Mouse (Mus musculus) neural tube, embryonic 14.5 days (tissue): Measurements from ENCODE around the gene Ergic1. TPM values are rescaled to one million over a fixed set of nuclear protein-coding genes. Genes with fewer than 3 reads are reported as not detected.

Experiments
- ATAC-seq: fragments of 200-750 bp; cut with Nextera tagmentation; 2 replicates; pipeline ENCODE4 v1.8.0; 2017; ENCODE audit warnings: low read depth, mild to moderate bottlenecking, moderate TSS enrichment, moderate library complexity
- H3K27ac ChIP-seq: fragments of 300-500 bp; sonication (generic); 2 replicates; pipeline ENCODE4 v1.5.1; 2014; ENCODE audit warnings: low read depth, mild to moderate bottlenecking, control low read depth, low read length, moderate library complexity, mixed read lengths
- H3K27me3 ChIP-seq: fragments of 300-500 bp; sonication (generic); 2 replicates; pipeline ENCODE4 v1.6.1; 2014; ENCODE audit warnings: low read length; ENCODE audit not compliant: control insufficient read depth, insufficient read depth
- H3K36me3 ChIP-seq: fragments of 300-500 bp; sonication (generic); 2 replicates; pipeline ENCODE4 v1.6.1; 2014; ENCODE audit warnings: low read length, mixed read lengths; ENCODE audit not compliant: control insufficient read depth, insufficient read depth
- H3K4me1 ChIP-seq: fragments of 300-500 bp; sonication (generic); 2 replicates; pipeline ENCODE4 v1.6.1; 2014; ENCODE audit warnings: low read length; ENCODE audit not compliant: control insufficient read depth, insufficient read depth
- H3K4me2 ChIP-seq: fragments of 300-500 bp; sonication (generic); 2 replicates; pipeline ENCODE4 v1.6.1; 2014; ENCODE audit warnings: mild to moderate bottlenecking, low read depth, low read length, control low read depth
- H3K4me3 ChIP-seq: fragments of 300-500 bp; sonication (generic); 2 replicates; pipeline ENCODE4 v1.5.1; 2014; ENCODE audit warnings: low read depth, low read length, control low read depth, mixed read lengths
- H3K9ac ChIP-seq: fragments of 300-500 bp; sonication (generic); replicated peaks from 2 replicates; pipeline ENCODE4 v1.6.1; 2014; ENCODE audit warnings: low read depth, mild to moderate bottlenecking, control low read depth, low read length, mixed read lengths
- H3K9me3 ChIP-seq: fragments of 300-500 bp; sonication (generic); 2 replicates; pipeline ENCODE4 v1.6.1; 2016; ENCODE audit warnings: low read length; ENCODE audit not compliant: control insufficient read depth
- WGBS: fragments of 180-500 bp; shearing (Covaris S2); extraction: QIAGEN DNeasy Blood & Tissue Kit; methylation state at CpG from one replicate; pipeline ENCODE4 v1.1.7; 2014; 5-methylcytosine and 5-hydroxymethylcytosine counted together
- polyA plus RNA-seq: library from polyadenylated mRNA; unstranded; fragments of >200 nt; fragmentation: Nextera tagmentation; extraction: Ambion mirVana; gene quantifications from 2 replicates; pipeline ENCODE4 v1.2.1, GENCODE M21; 2014

Ergic1 gene
- polyA plus RNA-seq, 1 experiment from 2014 or later, result 105 TPM

DNA sequence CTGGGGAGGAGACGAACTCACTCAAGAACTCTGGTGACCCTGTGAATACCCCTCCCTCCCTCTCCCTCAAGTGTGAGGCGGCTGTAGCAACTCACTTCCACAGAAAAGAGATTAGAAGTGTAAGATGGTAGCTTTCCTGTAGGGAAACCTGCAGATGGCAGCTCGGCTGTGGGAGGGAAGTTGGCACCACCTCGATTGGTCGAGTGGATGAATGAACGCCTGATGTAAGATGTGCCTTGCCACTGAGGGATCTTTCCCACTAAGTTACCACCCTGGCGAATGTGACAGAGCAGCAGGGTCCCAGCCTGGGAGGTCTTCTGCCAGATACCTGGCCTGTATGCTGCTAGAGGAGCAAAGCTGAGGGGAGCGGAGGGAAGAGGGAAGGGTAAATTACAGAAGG lies 48.5 kb downstream of the Ergic1 start:
- Histone ChIP-seq H3K27me3 (no peaks in the 10 kb centered on the region), H3K4me1 (no peaks in the 10 kb centered on the region), H3K9ac (no peak overlapping the region), H3K4me2 (no peak overlapping the region), H3K36me3 (peaks cover 14% of the 10 kb centered on the region), H3K9me3 (no peaks in the 10 kb centered on the region), H3K4me3 (no peak overlapping the region), H3K27ac (no peak overlapping the region)
- WGBS, result 91% methylated on average over 8 of the region's 8 CpGs
- no peak for ATAC-seq

DNA sequence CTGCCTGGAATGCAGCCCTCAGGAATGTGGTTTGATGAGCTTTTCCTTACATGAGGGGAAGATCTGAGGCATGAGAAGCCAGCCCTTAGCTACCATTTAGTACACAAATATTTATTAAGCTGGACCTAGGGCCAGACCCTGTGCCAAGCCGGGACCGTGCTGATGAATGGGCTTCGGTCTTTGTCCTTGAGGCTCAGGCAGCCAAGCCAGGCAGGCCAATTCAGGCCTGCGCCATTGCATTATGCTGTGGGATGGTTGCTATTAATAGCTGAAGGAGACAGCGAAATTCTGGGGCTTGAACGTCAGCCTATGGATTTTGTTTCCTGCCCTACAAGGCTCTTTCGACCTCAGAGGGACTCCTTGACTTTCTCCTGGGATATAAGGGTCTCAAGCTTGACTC lies 50.0 kb downstream of the Ergic1 start:
- no peaks in the 10 kb centered on the region for H3K4me1 ChIP-seq
- no peaks in the 10 kb centered on the region for H3K9me3 ChIP-seq
- no peak for ATAC-seq
- no peak overlapping the region for H3K4me3 ChIP-seq
- peaks cover 20% of the 10 kb centered on the region for H3K36me3 ChIP-seq
- no peak overlapping the region for H3K4me2 ChIP-seq
- H3K27ac ChIP-seq, result no peak overlapping the region
- no peak overlapping the region for H3K9ac ChIP-seq
- no peaks in the 10 kb centered on the region for H3K27me3 ChIP-seq
- 75% methylated on average over 7 of the region's 7 CpGs for WGBS

DNA sequence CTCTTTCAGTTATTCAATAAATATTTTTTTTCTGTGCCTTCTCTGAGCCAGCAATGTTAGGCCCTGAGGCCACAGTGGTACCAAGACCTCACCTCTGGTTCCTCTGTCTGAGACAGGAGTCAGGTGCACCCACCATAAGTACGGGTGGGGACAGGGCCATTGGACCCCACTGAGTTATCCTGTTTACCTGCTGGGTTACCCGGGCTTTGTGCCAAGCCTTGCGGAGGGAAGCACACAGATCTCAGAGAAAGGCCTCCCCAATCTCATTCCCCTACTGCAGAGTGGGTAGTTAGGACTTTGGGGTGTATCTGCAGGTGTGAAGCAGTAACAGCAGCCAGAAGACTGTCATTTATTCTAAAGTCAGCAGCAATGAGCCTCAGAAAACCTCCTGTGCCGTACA lies 50.6 kb downstream of the Ergic1 start:
- Histone ChIP-seq H3K9me3 (no peaks in the 10 kb centered on the region), H3K4me1 (no peaks in the 10 kb centered on the region), H3K9ac (no peak overlapping the region), H3K27me3 (no peaks in the 10 kb centered on the region), H3K36me3 (peaks cover 20% of the 10 kb centered on the region), H3K4me3 (no peak overlapping the region), H3K27ac (no peak overlapping the region), H3K4me2 (no peak overlapping the region)
- WGBS, result 87% methylated on average over 4 of the region's 4 CpGs
- ATAC-seq, result no peak

DNA sequence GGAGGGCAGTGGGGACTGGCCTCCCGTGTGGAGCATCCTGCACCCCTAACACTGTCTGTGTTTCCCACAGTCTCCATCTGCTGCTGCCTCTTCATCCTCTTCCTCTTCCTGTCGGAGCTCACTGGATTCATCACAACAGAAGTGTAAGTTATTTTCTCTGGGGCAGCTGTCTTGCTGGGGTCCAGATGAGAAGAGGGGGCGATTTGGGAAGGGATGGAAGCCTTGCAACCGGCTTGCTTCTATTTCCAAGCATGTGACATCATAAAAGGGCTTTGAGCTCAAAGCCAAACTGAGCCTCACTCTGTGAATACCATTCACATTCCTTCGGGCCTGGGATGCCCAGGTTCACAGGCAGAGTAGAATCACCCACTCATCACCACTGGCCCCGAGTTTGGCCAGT lies 53.0 kb downstream of the Ergic1 start:
- H3K27ac ChIP-seq, result no peak overlapping the region
- no peaks in the 10 kb centered on the region for H3K4me1 ChIP-seq
- no peak overlapping the region for H3K9ac ChIP-seq
- ATAC-seq, result no peak
- H3K36me3 ChIP-seq, result peaks cover 20% of the 10 kb centered on the region
- H3K9me3 ChIP-seq, result no peaks in the 10 kb centered on the region
- no peaks in the 10 kb centered on the region for H3K27me3 ChIP-seq
- no peak overlapping the region for H3K4me2 ChIP-seq
- H3K4me3 ChIP-seq, result no peak overlapping the region
- WGBS, result 68% methylated on average over 6 of the region's 6 CpGs

DNA sequence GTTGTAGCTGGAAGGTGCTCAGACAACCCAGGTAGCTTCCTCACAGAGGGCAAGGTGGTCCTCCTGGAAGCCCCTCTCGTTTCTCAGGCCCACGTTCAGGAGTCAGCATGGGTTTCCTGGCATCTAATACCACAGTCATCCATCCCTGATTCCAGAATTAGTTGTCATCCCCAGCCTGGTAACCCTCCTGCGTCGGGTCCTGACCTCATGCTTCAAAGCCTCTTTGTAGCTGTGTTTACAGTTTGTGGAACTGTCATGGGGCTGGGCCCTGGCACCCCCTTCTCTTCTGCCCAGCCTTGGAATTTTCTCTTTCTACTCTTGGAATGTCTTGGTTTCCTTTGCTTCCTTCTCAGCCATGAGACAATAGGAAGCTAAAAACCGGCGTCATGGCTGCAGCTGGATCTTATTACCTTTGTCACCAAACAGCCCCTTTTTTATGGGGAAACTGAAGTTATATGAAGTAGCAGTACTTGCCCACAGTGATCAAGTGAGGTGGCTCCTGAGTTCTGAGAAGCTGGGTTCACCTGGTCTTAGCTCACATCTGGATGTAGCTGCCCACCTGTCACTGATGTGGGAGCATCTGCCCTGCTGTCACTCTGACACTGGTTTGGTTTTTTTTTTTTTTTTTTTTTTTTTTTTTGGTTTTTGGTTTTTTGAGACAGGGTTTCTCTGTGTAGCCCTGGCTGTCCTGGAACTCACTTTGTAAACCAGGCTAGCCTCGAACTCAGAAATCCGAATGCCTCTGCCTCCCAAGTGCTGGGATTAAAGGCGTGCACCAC lies 53.6 kb downstream of the Ergic1 start:
- Histone ChIP-seq H3K4me1 (no peaks in the 10 kb centered on the region), H3K4me2 (no peak overlapping the region), H3K9me3 (no peaks in the 10 kb centered on the region), H3K9ac (no peak overlapping the region), H3K36me3 (peaks cover 17% of the 10 kb centered on the region), H3K27me3 (no peaks in the 10 kb centered on the region), H3K27ac (no peak overlapping the region), H3K4me3 (no peak overlapping the region)
- ATAC-seq, result no peak
- 86% methylated on average over 9 of the region's 9 CpGs for WGBS

DNA sequence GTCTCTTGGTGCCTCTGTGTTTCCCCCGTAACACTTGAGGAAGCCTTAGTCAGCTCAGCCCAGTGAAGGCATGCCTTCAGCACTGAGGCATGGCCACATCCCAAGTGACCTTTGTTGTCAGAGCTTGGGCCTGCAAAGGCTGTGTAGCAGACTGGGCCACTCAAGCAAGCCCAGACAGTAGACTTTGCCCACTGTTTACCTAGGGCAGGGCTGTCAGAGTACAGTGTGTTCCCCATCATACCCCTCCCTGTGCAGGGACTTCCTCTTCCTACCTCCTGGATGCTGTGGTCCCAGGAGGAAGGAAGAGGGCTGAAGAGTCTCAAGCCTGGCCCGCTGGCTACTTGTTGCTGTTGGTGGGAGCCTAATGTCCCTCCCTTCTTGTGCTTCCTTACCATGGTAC lies 55.4 kb downstream of the Ergic1 start:
- H3K4me1 ChIP-seq, result no peaks in the 10 kb centered on the region
- H3K27ac ChIP-seq, result no peak overlapping the region
- H3K9me3 ChIP-seq, result no peaks in the 10 kb centered on the region
- peaks cover 20% of the 10 kb centered on the region; the same call in 1 of the 2 replicates for H3K36me3 ChIP-seq
- no peak for ATAC-seq
- H3K4me3 ChIP-seq, result no peak overlapping the region
- H3K9ac ChIP-seq, result no peak overlapping the region
- WGBS, result 87% methylated on average over 2 of the region's 2 CpGs
- H3K27me3 ChIP-seq, result no peaks in the 10 kb centered on the region
- H3K4me2 ChIP-seq, result no peak overlapping the region

DNA sequence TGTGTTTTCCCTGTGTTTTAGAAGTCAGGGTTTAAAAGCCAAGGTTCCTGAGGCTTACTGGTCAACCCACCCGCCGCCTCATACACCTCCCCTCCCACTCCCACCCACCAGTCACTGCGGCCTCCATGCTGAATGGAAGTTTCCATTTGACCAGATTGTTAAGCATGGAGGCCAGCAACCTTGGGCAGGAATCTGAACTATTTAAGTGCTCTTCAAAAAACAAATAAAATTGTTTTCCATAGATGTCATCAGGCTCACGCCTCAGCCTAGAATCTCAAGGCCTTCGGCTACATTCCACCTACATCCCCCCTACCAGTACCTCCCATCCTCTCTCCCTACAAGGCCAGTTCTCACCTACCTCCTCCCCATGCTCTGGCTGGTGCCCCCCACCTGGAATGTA lies 57.2 kb downstream of the Ergic1 start:
- H3K36me3 ChIP-seq, result peaks cover 20% of the 10 kb centered on the region; the same call in 1 of the 2 replicates
- no peaks in the 10 kb centered on the region for H3K4me1 ChIP-seq
- no peak overlapping the region for H3K9ac ChIP-seq
- no peak overlapping the region for H3K27ac ChIP-seq
- no peak overlapping the region for H3K4me2 ChIP-seq
- no peak for ATAC-seq
- no peaks in the 10 kb centered on the region for H3K9me3 ChIP-seq
- 97% methylated on average over 5 of the region's 5 CpGs for WGBS
- no peaks in the 10 kb centered on the region for H3K27me3 ChIP-seq
- no peak overlapping the region for H3K4me3 ChIP-seq

DNA sequence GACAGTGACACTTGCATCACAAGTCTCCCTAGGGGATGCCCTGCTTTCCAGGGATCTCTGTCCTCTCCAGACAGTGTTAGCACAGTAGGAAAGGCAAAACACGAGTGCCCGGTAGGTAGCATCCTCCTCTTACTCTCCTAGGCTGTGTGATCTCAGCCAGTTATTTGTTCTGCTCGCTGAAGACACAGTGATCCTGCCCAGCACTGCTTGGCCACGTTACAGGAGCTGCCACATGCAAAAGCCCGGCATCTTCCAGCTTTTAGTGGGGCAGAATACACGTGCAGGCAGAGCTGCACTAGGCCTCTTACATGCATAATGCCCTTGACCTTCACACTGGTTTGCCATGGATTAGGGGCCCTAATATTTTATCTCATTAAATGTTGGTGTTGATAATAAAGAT lies 58.3 kb downstream of the Ergic1 start:
- H3K27me3 ChIP-seq, result no peaks in the 10 kb centered on the region
- no peak overlapping the region for H3K9ac ChIP-seq
- 89% methylated on average over 6 of the region's 6 CpGs for WGBS
- H3K9me3 ChIP-seq, result no peaks in the 10 kb centered on the region
- ATAC-seq, result no peak
- H3K4me3 ChIP-seq, result no peak overlapping the region
- H3K4me2 ChIP-seq, result no peak overlapping the region
- peaks cover 21% of the 10 kb centered on the region for H3K36me3 ChIP-seq
- no peak overlapping the region for H3K27ac ChIP-seq
- H3K4me1 ChIP-seq, result no peaks in the 10 kb centered on the region

DNA sequence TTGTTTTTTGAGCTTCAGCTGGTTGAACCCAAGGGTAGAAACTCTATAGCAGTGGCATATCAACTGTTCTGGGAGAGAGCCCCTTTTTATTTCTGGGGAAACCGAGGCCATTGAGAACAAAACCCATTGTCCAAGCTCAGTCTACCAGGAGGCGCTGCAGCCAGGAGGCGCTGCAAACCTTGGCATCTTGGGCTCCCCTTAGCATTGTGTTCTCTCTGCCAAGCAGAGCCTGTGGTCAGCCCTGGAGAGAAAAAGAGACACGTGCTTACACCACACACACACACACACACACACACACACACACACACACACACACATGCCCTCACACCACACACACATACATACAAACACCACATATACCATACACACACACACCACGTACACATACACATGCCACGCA lies 59.0 kb downstream of the Ergic1 start:
- Histone ChIP-seq H3K4me2 (no peak overlapping the region), H3K4me1 (no peaks in the 10 kb centered on the region), H3K27me3 (no peaks in the 10 kb centered on the region), H3K36me3 (peaks cover 22% of the 10 kb centered on the region), H3K4me3 (no peak overlapping the region), H3K9ac (no peak overlapping the region), H3K9me3 (no peaks in the 10 kb centered on the region), H3K27ac (no peak overlapping the region)
- ATAC-seq, result no peak
- 95% methylated on average over 6 of the region's 6 CpGs for WGBS
